Mouse (Mus musculus): ENCODE results near the gene Des. TPM values are rescaled to one million over a fixed set of nuclear protein-coding genes. Genes with fewer than 3 reads are reported as not detected.

Des gene
- total and polyA plus RNA-seq, 3 experiments: 9.3 to 18.9 (median 11.7) TPM

- Histone ChIP-seq H3K4me3 (replicated peaks in 1 of 3; ENCODE audit: low read depth in 2 of 3, low read length in 2 of 3, poor library complexity in 1 of 3) (no peak overlapping the region), H3K27me3 (replicated peaks) (no peaks in the 10 kb centered on the region), H3K9ac (ENCODE audit: insufficient read depth, low read depth) (no peak overlapping the region), H3K4me1 (ENCODE audit: control insufficient read depth in 1 of 2, insufficient read depth in 2 of 2) (0 out of 4 replicates have a peak, but pooled peaks cover 0 to 5% of the 10 kb centered on the region in 2 experiments), H3K27ac (ENCODE audit: insufficient read depth, low read depth) (no peak overlapping the region), H3K9me3 (replicated peaks; ENCODE audit: low read length) (no peaks in the 10 kb centered on the region), H3K4me2 (ENCODE audit: insufficient read depth, low read depth, poor library complexity, severe bottlenecking) (no peak overlapping the region), H3K79me2 (replicated peaks; ENCODE audit: control insufficient read depth, extremely low read depth, insufficient read depth, poor library complexity, severe bottlenecking) (no peaks in the 10 kb centered on the region), H3K36me3 (replicated peaks in 1 of 2; ENCODE audit: control insufficient read depth in 1 of 2, insufficient read depth in 1 of 2, low read length in 1 of 2) (peaks cover 35 to 95% of the 10 kb centered on the region in 2 experiments)
- dilution Hi-C loops (cut with MboI; ENCODE audit: extremely low pct_ligation_motif_present, extremely low pct_unique_long_range_greater_than_20kb, low sequenced_read_pairs): no loop called here
- TF ChIP-seq ZNF384 (IDR thresholded peaks at IDR 0.05; ENCODE audit: low read depth, low read length): no peak
- DNase-seq (ENCODE audit: extremely low read depth): no peak
- in situ Hi-C loops (cut with MboI; ENCODE audit: low pct_ligation_motif_present, low pct_unique_long_range_greater_than_20kb, low sequenced_read_pairs): no loop called here
These were observed 46.9 kb downstream of the Des start for GRCm38 (mm10) chr1:75407056-75407455.

GRCm38 (mm10) chr1:75408210-75408609 lies 48.1 kb downstream of the Des start:
- no peaks in the 10 kb centered on the region for H3K79me2 ChIP-seq (replicated peaks; ENCODE audit: control insufficient read depth, extremely low read depth, insufficient read depth, poor library complexity, severe bottlenecking)
- H3K9me3 ChIP-seq (replicated peaks; ENCODE audit: low read length): no peaks in the 10 kb centered on the region
- H3K27ac ChIP-seq (ENCODE audit: insufficient read depth, low read depth): no peak overlapping the region
- no peaks in the 10 kb centered on the region for H3K27me3 ChIP-seq (replicated peaks)
- H3K4me2 ChIP-seq (ENCODE audit: insufficient read depth, low read depth, poor library complexity, severe bottlenecking): no peak overlapping the region
- dilution Hi-C loops (cut with MboI; ENCODE audit: extremely low pct_ligation_motif_present, extremely low pct_unique_long_range_greater_than_20kb, low sequenced_read_pairs) (no loop called here), in situ Hi-C loops (cut with MboI; ENCODE audit: low pct_ligation_motif_present, low pct_unique_long_range_greater_than_20kb, low sequenced_read_pairs) (no loop called here)
- TF ChIP-seq CHD1 (IDR thresholded peaks at IDR 0.05; ENCODE audit: low read depth, low read length) (no peak), TCF12 (IDR thresholded peaks at IDR 0.05; ENCODE audit: low read depth, low read length) (no peak), RAD21 (IDR thresholded peaks at IDR 0.05; ENCODE audit: low read depth, low read length) (no peak), JUN (IDR thresholded peaks at IDR 0.05; ENCODE audit: insufficient read depth, low read depth, low read length) (no peak), MAFK (IDR thresholded peaks at IDR 0.05; ENCODE audit: insufficient replicate concordance, low read length) (no peak), NELFE (IDR thresholded peaks at IDR 0.05; ENCODE audit: low read depth, low read length) (no peak), POLR2AphosphoS2 (IDR thresholded peaks at IDR 0.05; ENCODE audit: low read depth, low read length) (no peak), IRF4 (IDR thresholded peaks at IDR 0.05; ENCODE audit: low read depth, low read length) (no peak), ZKSCAN1 (IDR thresholded peaks at IDR 0.05; ENCODE audit: borderline replicate concordance, low read depth, low read length) (no peak)
- no peak overlapping the region for H3K9ac ChIP-seq (ENCODE audit: insufficient read depth, low read depth)
- peaks cover 30 to 93% of the 10 kb centered on the region in 2 experiments for H3K36me3 ChIP-seq (replicated peaks in 1 of 2; ENCODE audit: control insufficient read depth in 1 of 2, insufficient read depth in 1 of 2, low read length in 1 of 2)
- no peak for DNase-seq (ENCODE audit: extremely low read depth)
- H3K4me1 ChIP-seq (ENCODE audit: control insufficient read depth in 1 of 2, insufficient read depth in 2 of 2): peaks cover 0 to 2% of the 10 kb centered on the region in 2 experiments; a peak in 1 of 4 replicates
- H3K4me3 ChIP-seq (replicated peaks in 1 of 3; ENCODE audit: low read depth in 2 of 3, low read length in 2 of 3, poor library complexity in 1 of 3): no peak overlapping the region

- TF ChIP-seq HCFC1 (IDR thresholded peaks at IDR 0.05; ENCODE audit: low read depth, low read length) (no peak), MXI1 (IDR thresholded peaks at IDR 0.05; ENCODE audit: low read depth, low read length) (no peak), NELFE (IDR thresholded peaks at IDR 0.05; ENCODE audit: low read depth, low read length) (no peak), JUN (IDR thresholded peaks at IDR 0.05; ENCODE audit: insufficient read depth, low read depth, low read length) (no peak), JUND (conservative IDR thresholded peaks at IDR 0.05; ENCODE audit: low read depth, low read length) (no peak), CTCF (conservative IDR thresholded peaks at IDR 0.05 in 1 of 2, IDR thresholded peaks at IDR 0.05 in 1 of 2; ENCODE audit: low read depth in 2 of 2, low read length in 2 of 2) (no peak), POLR2A (IDR thresholded peaks at IDR 0.05; ENCODE audit: low read depth, low read length) (no peak), RCOR1 (conservative IDR thresholded peaks at IDR 0.05; ENCODE audit: low read depth, low read length) (no peak), ELF1 (IDR thresholded peaks at IDR 0.05; ENCODE audit: low read depth, low read length) (no peak), ETS1 (conservative IDR thresholded peaks at IDR 0.05; ENCODE audit: low read depth, low read length) (no peak), EP300 (IDR thresholded peaks at IDR 0.05; ENCODE audit: low read length) (no peak), E2F4 (IDR thresholded peaks at IDR 0.05; ENCODE audit: insufficient replicate concordance, low read depth, low read length) (no peak), MAFK (IDR thresholded peaks at IDR 0.05; ENCODE audit: insufficient replicate concordance, low read length) (no peak), USF2 (conservative IDR thresholded peaks at IDR 0.05; ENCODE audit: low read depth, low read length) (no peak), MEF2A (IDR thresholded peaks at IDR 0.05; ENCODE audit: borderline replicate concordance, low read depth, low read length) (no peak), CHD1 (IDR thresholded peaks at IDR 0.05; ENCODE audit: low read depth, low read length) (no peak), MYC (IDR thresholded peaks at IDR 0.05; ENCODE audit: low read depth, low read length) (no peak), SIN3A (IDR thresholded peaks at IDR 0.05; ENCODE audit: low read length) (no peak), ZMIZ1 (IDR thresholded peaks at IDR 0.05; ENCODE audit: low read depth, low read length) (no peak), GABPA (IDR thresholded peaks at IDR 0.05; ENCODE audit: insufficient replicate concordance, low read depth, low read length) (no peak)
These were observed 49.8 kb downstream of the Des start for GRCm38 (mm10) chr1:75409950-75410349.

More at GRCm38 (mm10) chr1:75409950-75410349, 49.8 kb downstream of the Des start:
- H3K4me2 ChIP-seq (ENCODE audit: insufficient read depth, low read depth, poor library complexity, severe bottlenecking): no peak overlapping the region
- in situ Hi-C loops (cut with MboI; ENCODE audit: low pct_ligation_motif_present, low pct_unique_long_range_greater_than_20kb, low sequenced_read_pairs): no loop called here
- dilution Hi-C loops (cut with MboI; ENCODE audit: extremely low pct_ligation_motif_present, extremely low pct_unique_long_range_greater_than_20kb, low sequenced_read_pairs): no loop called here
- H3K27ac ChIP-seq (ENCODE audit: insufficient read depth, low read depth): no peak overlapping the region
- DNase-seq (ENCODE audit: extremely low read depth): no peak
- no peak overlapping the region for H3K4me3 ChIP-seq (replicated peaks in 1 of 3; ENCODE audit: low read depth in 2 of 3, low read length in 2 of 3, poor library complexity in 1 of 3)
- H3K36me3 ChIP-seq (replicated peaks in 1 of 2; ENCODE audit: control insufficient read depth in 1 of 2, insufficient read depth in 1 of 2, low read length in 1 of 2): peaks cover 14 to 90% of the 10 kb centered on the region in 2 experiments
- H3K4me1 ChIP-seq (ENCODE audit: control insufficient read depth in 1 of 2, insufficient read depth in 2 of 2): peaks cover 0 to 6% of the 10 kb centered on the region in 2 experiments; a peak in 1 of 4 replicates
- no peaks in the 10 kb centered on the region for H3K27me3 ChIP-seq (replicated peaks)
- no peaks in the 10 kb centered on the region for H3K79me2 ChIP-seq (replicated peaks; ENCODE audit: control insufficient read depth, extremely low read depth, insufficient read depth, poor library complexity, severe bottlenecking)
- no peak overlapping the region for H3K9ac ChIP-seq (ENCODE audit: insufficient read depth, low read depth)
- H3K9me3 ChIP-seq (replicated peaks; ENCODE audit: low read length): no peaks in the 10 kb centered on the region

Measured in CH12.LX (cell line).